In genomic region chr3:132441226-132441625, GRCm38 (mm10) we compare ENCODE assay signal across 25 mouse cellular contexts.
DNase-seq lines count a peak whose midpoint lies in the region; ATAC-seq and TF ChIP-seq lines count a peak whose summit lies in the region.
"Had no signal": no experiment of that assay in that cellular context is flagged by ENCODE, and none has a peak within 500 bp of the region (broad histone marks: within the 10 kb centered on the region; RNA-seq: fewer than 3 reads in every experiment).

No protein-coding gene starts in this region.

- no peaks in the 10 kb centered on the region for H3K36me3 ChIP-seq in forebrain, embryonic 14.5 days (ENCODE audit: control insufficient read depth, insufficient read depth, low read length)
- no peaks in the 10 kb centered on the region for H3K36me3 ChIP-seq in forebrain, embryonic 11.5 days (ENCODE audit: control insufficient read depth, insufficient read depth, low read length)
- H3K36me3 ChIP-seq: embryonic facial prominence, embryonic 12.5 days; embryonic facial prominence, embryonic 15.5 days; G1E; heart, embryonic 10.5 days; heart, embryonic 13.5 days; hindbrain, embryonic 12.5 days; hindbrain, embryonic 15.5 days had no signal

- no peak overlapping the region for H3K9ac ChIP-seq in forebrain, embryonic 14.5 days (ENCODE audit: low read length)
- no peak overlapping the region for H3K9ac ChIP-seq in forebrain, embryonic 11.5 days (ENCODE audit: low read length)
- H3K9ac ChIP-seq: embryonic facial prominence, embryonic 12.5 days; embryonic facial prominence, embryonic 15.5 days; heart, embryonic 13.5 days; hindbrain, embryonic 12.5 days; hindbrain, embryonic 15.5 days had no signal

- intact Hi-C loops in gastrocnemius, adult 2 months (cut with DNase I), result no loop called here
- intact Hi-C loops in gastrocnemius, postnatal 14 days (cut with DNase I; ENCODE audit: low total_unique reads), result no loop called here

- peak; percentile 46 for DNase-seq in forebrain, embryonic 14.5 days (ENCODE audit: low spot score)
- DNase-seq in forebrain, embryonic 11.5 days (ENCODE audit: low spot score), result no peak
- no peak for DNase-seq in gastrocnemius, adult 2 months
- no peak for DNase-seq in gastrocnemius, postnatal 14 days
- DNase-seq in NIH3T3 (ENCODE audit: low read depth), result peak; percentile 52
- no peak for DNase-seq in c-Kit-positive CD71-positive TER-119-positive erythroid progenitor cells, embryonic 14.5 days (ENCODE audit: low spot score)
- DNase-seq: adrenal gland, adult 2 months; adrenal gland, postnatal 14 days; B cell, adult 2 months; cerebellum, adult 11 months; cerebellum, adult 2 months; cerebellum, adult 9-11 months; cerebellum, postnatal 25 days; heart, adult 2 months; heart, postnatal 14 days; kidney, adult 2 months had no signal

- no peak overlapping the region for H3K27ac ChIP-seq in forebrain, embryonic 14.5 days (ENCODE audit: low read depth, low read length)
- no peak overlapping the region for H3K27ac ChIP-seq in forebrain, embryonic 11.5 days (ENCODE audit: low read depth, low read length)
- H3K27ac ChIP-seq in gastrocnemius, adult 2 months, result peak overlapping the region; percentile 54
- H3K27ac ChIP-seq: embryonic facial prominence, embryonic 12.5 days; embryonic facial prominence, embryonic 15.5 days; heart, adult 2 months; heart, embryonic 10.5 days; heart, embryonic 13.5 days; hindbrain, embryonic 12.5 days; hindbrain, embryonic 15.5 days had no signal

- no peak overlapping the region for H3K4me3 ChIP-seq in forebrain, embryonic 14.5 days (ENCODE audit: low read depth, low read length)
- H3K4me3 ChIP-seq in forebrain, embryonic 11.5 days (ENCODE audit: low read depth, low read length), result no peak overlapping the region
- H3K4me3 ChIP-seq in gastrocnemius, adult 2 months, result no peak overlapping the region
- H3K4me3 ChIP-seq: embryonic facial prominence, embryonic 12.5 days; embryonic facial prominence, embryonic 15.5 days; heart, adult 2 months; heart, embryonic 10.5 days; heart, embryonic 13.5 days; hindbrain, embryonic 12.5 days; hindbrain, embryonic 15.5 days had no signal

- ATAC-seq in forebrain, embryonic 14.5 days, result peak; percentile 58; the same call in 1 of the 2 replicates
- no peak for ATAC-seq in forebrain, embryonic 11.5 days (replicated peaks; ENCODE audit: low FRiP score)
- ATAC-seq: intestine, postnatal 0 days had no signal

- H3K27me3 ChIP-seq in forebrain, embryonic 14.5 days (replicated peaks; ENCODE audit: control insufficient read depth, insufficient read depth, low read length), result no peaks in the 10 kb centered on the region
- no peaks in the 10 kb centered on the region for H3K27me3 ChIP-seq in forebrain, embryonic 11.5 days (ENCODE audit: control insufficient read depth, insufficient read depth, low read length)
- H3K27me3 ChIP-seq: CH12.LX; embryonic facial prominence, embryonic 12.5 days; embryonic facial prominence, embryonic 15.5 days; heart, embryonic 13.5 days; hindbrain, embryonic 12.5 days; hindbrain, embryonic 15.5 days had no signal

- no peaks in the 10 kb centered on the region for H3K4me1 ChIP-seq in forebrain, embryonic 14.5 days (ENCODE audit: control insufficient read depth, insufficient read depth, low read length)
- no peaks in the 10 kb centered on the region for H3K4me1 ChIP-seq in forebrain, embryonic 11.5 days (replicated peaks; ENCODE audit: control insufficient read depth, insufficient read depth, low read length)
- H3K4me1 ChIP-seq: embryonic facial prominence, embryonic 12.5 days; embryonic facial prominence, embryonic 15.5 days; heart, embryonic 10.5 days; heart, embryonic 13.5 days; hindbrain, embryonic 12.5 days; hindbrain, embryonic 15.5 days had no signal

- no peak overlapping the region for H3K4me2 ChIP-seq in forebrain, embryonic 14.5 days (ENCODE audit: low read length)
- H3K4me2 ChIP-seq in forebrain, embryonic 11.5 days (ENCODE audit: low read depth, low read length, severe bottlenecking), result no peak overlapping the region
- H3K4me2 ChIP-seq: embryonic facial prominence, embryonic 12.5 days; embryonic facial prominence, embryonic 15.5 days; heart, embryonic 13.5 days; hindbrain, embryonic 12.5 days; hindbrain, embryonic 15.5 days had no signal

- H3K9me3 ChIP-seq in forebrain, embryonic 14.5 days (replicated peaks; ENCODE audit: control insufficient read depth, low read length), result no peaks in the 10 kb centered on the region
- no peaks in the 10 kb centered on the region for H3K9me3 ChIP-seq in forebrain, embryonic 11.5 days (ENCODE audit: control insufficient read depth, low read length)
- H3K9me3 ChIP-seq: embryonic facial prominence, embryonic 12.5 days; embryonic facial prominence, embryonic 15.5 days; heart, embryonic 10.5 days; heart, embryonic 13.5 days; hindbrain, embryonic 12.5 days; hindbrain, embryonic 15.5 days had no signal

- no peak for TF ChIP-seq CTCF in gastrocnemius, adult 2 months (IDR thresholded peaks at IDR 0.05)

- WGBS in forebrain, embryonic 14.5 days, result 81% methylated on average over 6 of the region's 6 CpGs
- 89% methylated on average over 6 of the region's 6 CpGs for WGBS in forebrain, embryonic 11.5 days

Comparison
In these comparisons a context has a peak if more than half of its experiments do, and no peak if none do; other contexts are left out.
1. DNase-seq: peak in forebrain, embryonic 14.5 days (single experiment) and NIH3T3 (single experiment); none in forebrain, embryonic 11.5 days (single experiment), gastrocnemius, adult 2 months (single experiment), gastrocnemius, postnatal 14 days (single experiment) and c-Kit-positive CD71-positive TER-119-positive erythroid progenitor cells, embryonic 14.5 days (single experiment).